In the genomic region with DNA sequence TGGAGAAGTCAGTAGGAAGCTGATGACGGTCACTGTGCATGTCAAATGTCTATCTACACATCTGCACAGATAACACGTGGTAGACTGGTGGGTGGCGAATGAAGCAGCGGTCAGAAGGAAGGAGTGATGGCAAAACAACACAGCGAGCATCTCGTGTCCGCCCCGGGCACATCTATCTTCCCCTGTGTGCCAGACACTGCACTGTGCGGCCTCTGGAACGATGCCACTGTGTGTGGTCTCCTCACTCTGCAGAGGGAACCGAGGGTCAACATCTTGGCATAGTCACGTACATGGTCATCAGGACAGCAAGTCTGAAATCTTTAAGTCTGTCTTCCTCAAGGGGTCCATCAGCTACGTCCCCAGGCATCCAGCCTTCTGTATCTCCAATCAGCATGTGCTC, we compare ENCODE assay signal across 27 mouse cellular contexts.
DNase-seq lines count a peak whose midpoint lies in the region; ATAC-seq and TF ChIP-seq lines count a peak whose summit lies in the region.
"Had no signal": no experiment of that assay in that cellular context is flagged by ENCODE, and none has a peak within 500 bp of the region (broad histone marks: within the 10 kb centered on the region; RNA-seq: fewer than 3 reads in every experiment).

No protein-coding gene starts in this region.

- H3K27ac ChIP-seq in kidney, embryonic 15.5 days, result no peak overlapping the region
- H3K27ac ChIP-seq in lung, embryonic 15.5 days, result peak overlapping the region; percentile 59
- no peak overlapping the region for H3K27ac ChIP-seq in gastrocnemius, adult 2 months
- H3K27ac ChIP-seq: embryonic facial prominence, embryonic 12.5 days; heart, adult 2 months; liver, embryonic 15.5 days; midbrain, embryonic 12.5 days; neural tube, embryonic 13.5 days had no signal

- H3K9ac ChIP-seq in kidney, embryonic 15.5 days, result no peak overlapping the region
- H3K9ac ChIP-seq in lung, embryonic 15.5 days, result no peak overlapping the region
- H3K9ac ChIP-seq: embryonic facial prominence, embryonic 12.5 days; liver, embryonic 15.5 days; midbrain, embryonic 12.5 days; neural tube, embryonic 13.5 days had no signal

- no peak for TF ChIP-seq CTCF in gastrocnemius, adult 2 months (IDR thresholded peaks at IDR 0.05)

- ATAC-seq in kidney, embryonic 15.5 days (replicated peaks; ENCODE audit: low FRiP score), result no peak
- ATAC-seq in lung, embryonic 15.5 days (ENCODE audit: borderline replicate concordance, extremely low read depth, low FRiP score, low TSS enrichment), result peak; percentile 19; the same call in 1 of the 2 replicates
- ATAC-seq: activated CD4-positive, CD25-positive, alpha-beta regulatory T cell, adult 4 months; forebrain, embryonic 14.5 days; hindbrain, embryonic 16.5 days; intestine, postnatal 0 days had no signal

- no peaks in the 10 kb centered on the region for H3K36me3 ChIP-seq in kidney, embryonic 15.5 days
- no peaks in the 10 kb centered on the region for H3K36me3 ChIP-seq in lung, embryonic 15.5 days
- H3K36me3 ChIP-seq: embryonic facial prominence, embryonic 12.5 days; liver, embryonic 15.5 days; midbrain, embryonic 12.5 days; neural tube, embryonic 13.5 days had no signal

- no peak overlapping the region for H3K4me3 ChIP-seq in kidney, embryonic 15.5 days (replicated peaks)
- no peak overlapping the region for H3K4me3 ChIP-seq in lung, embryonic 15.5 days
- H3K4me3 ChIP-seq in gastrocnemius, adult 2 months, result no peak overlapping the region
- H3K4me3 ChIP-seq: embryonic facial prominence, embryonic 12.5 days; heart, adult 2 months; liver, embryonic 15.5 days; midbrain, embryonic 12.5 days; neural tube, embryonic 13.5 days had no signal

- intact Hi-C loops in gastrocnemius, adult 2 months (cut with DNase I), result no loop called here

- H3K4me1 ChIP-seq in kidney, embryonic 15.5 days, result peaks cover 15% of the 10 kb centered on the region
- H3K4me1 ChIP-seq in lung, embryonic 15.5 days, result peaks cover 35% of the 10 kb centered on the region
- H3K4me1 ChIP-seq: embryonic facial prominence, embryonic 12.5 days; midbrain, embryonic 12.5 days had no signal

- no peaks in the 10 kb centered on the region for H3K9me3 ChIP-seq in kidney, embryonic 15.5 days (replicated peaks)
- H3K9me3 ChIP-seq in lung, embryonic 15.5 days, result no peaks in the 10 kb centered on the region
- H3K9me3 ChIP-seq: embryonic facial prominence, embryonic 12.5 days; liver, embryonic 15.5 days; midbrain, embryonic 12.5 days; neural tube, embryonic 13.5 days had no signal

- peak overlapping the region; percentile 9; the same call in 1 of the 2 replicates for H3K4me2 ChIP-seq in kidney, embryonic 15.5 days
- peak overlapping the region; percentile 17; the same call in 1 of the 2 replicates for H3K4me2 ChIP-seq in lung, embryonic 15.5 days
- H3K4me2 ChIP-seq: embryonic facial prominence, embryonic 12.5 days; liver, embryonic 15.5 days; midbrain, embryonic 12.5 days; neural tube, embryonic 13.5 days had no signal

- WGBS in kidney, embryonic 15.5 days, result 59% methylated on average over 13 of the region's 13 CpGs
- whole genome bisulfite sequencing in lung, embryonic 15.5 days, result 42% methylated on average over 13 of the region's 13 CpGs

- 0 out of 2 replicates have a peak, but pooled peaks cover 3% of the 10 kb centered on the region for H3K27me3 ChIP-seq in kidney, embryonic 15.5 days
- H3K27me3 ChIP-seq in lung, embryonic 15.5 days, result no peaks in the 10 kb centered on the region
- H3K27me3 ChIP-seq: CH12.LX; embryonic facial prominence, embryonic 12.5 days; liver, embryonic 15.5 days; midbrain, embryonic 12.5 days; neural tube, embryonic 13.5 days had no signal

- DNase-seq in cerebellum, postnatal 10 days, result peak; percentile 27 to 34
- DNase-seq in cerebellum, postnatal 25 days, result no peak
- DNase-seq in kidney, postnatal 14 days, result no peak
- no peak for DNase-seq in lung, postnatal 4 days
- no peak for DNase-seq in gastrocnemius, adult 2 months
- DNase-seq: adrenal gland, adult 2 months; adrenal gland, postnatal 36 days; cerebellum, adult 18-20 months; cerebellum, postnatal 14 days; embryo, embryonic 11 days; gastrocnemius, postnatal 36 days; heart, adult 2 months; layer of hippocampus, adult 9-11 months; lung, postnatal 10 days; right cerebral cortex, postnatal 4 days; thymus, postnatal 14 days had no signal

Comparison
In these comparisons a context has a peak if more than half of its experiments do, and no peak if none do; other contexts are left out.
1. DNase-seq: peak in cerebellum, postnatal 10 days (2 of 2); none in cerebellum, postnatal 25 days (0 of 2), kidney, postnatal 14 days (single experiment), lung, postnatal 4 days (0 of 2) and gastrocnemius, adult 2 months (single experiment).